Mouse (Mus musculus) midbrain, embryonic 13.5 days (tissue): ENCODE measurements around the gene Gm973. TPM values are rescaled to one million over a fixed set of nuclear protein-coding genes. Genes with fewer than 3 reads are reported as not detected.

ENCODE experiments used
- ATAC-seq: fragments of 200-750 bp; cut with Nextera tagmentation; 2 replicates; pipeline ENCODE4 v1.8.0; 2017; ENCODE audit warnings: mild to moderate bottlenecking, moderate TSS enrichment, moderate library complexity
- H3K27ac ChIP-seq: fragments of 300-500 bp; sonication (generic); 2 replicates; pipeline ENCODE4 v1.5.1; 2015; ENCODE audit warnings: inconsistent platforms, mild to moderate bottlenecking, moderate library complexity
- H3K27me3 ChIP-seq: fragments of 300-500 bp; sonication (generic); 2 replicates; pipeline ENCODE4 v1.6.1; 2015; ENCODE audit warnings: mild to moderate bottlenecking, inconsistent platforms
- H3K36me3 ChIP-seq: fragments of 300-500 bp; sonication (generic); 2 replicates; pipeline ENCODE4 v1.6.1; 2015; ENCODE audit warnings: mild to moderate bottlenecking, inconsistent platforms
- H3K4me1 ChIP-seq: fragments of 300-500 bp; sonication (generic); replicated peaks from 2 replicates; pipeline ENCODE4 v1.6.1; 2015; ENCODE audit warnings: inconsistent platforms
- H3K4me2 ChIP-seq: fragments of 300-500 bp; sonication (generic); replicated peaks from 2 replicates; pipeline ENCODE4 v1.6.1; 2015; ENCODE audit warnings: moderate library complexity, mild to moderate bottlenecking, inconsistent platforms
- H3K4me3 ChIP-seq: fragments of 300-500 bp; sonication (generic); replicated peaks from 2 replicates; pipeline ENCODE4 v1.5.1; 2015; ENCODE audit warnings: mild to moderate bottlenecking, inconsistent platforms
- H3K9ac ChIP-seq: fragments of 300-500 bp; sonication (generic); replicated peaks from 2 replicates; pipeline ENCODE4 v1.6.1; 2015; ENCODE audit warnings: mild to moderate bottlenecking, inconsistent platforms
- H3K9me3 ChIP-seq: fragments of 300-500 bp; sonication (generic); 2 replicates; pipeline ENCODE4 v1.6.1; 2016; ENCODE audit warnings: mild to moderate bottlenecking, inconsistent platforms
- WGBS: fragments of 180-500 bp; shearing (Covaris S2); methylation state at CpG from one replicate; pipeline ENCODE4 v1.1.7; 2015; 5-methylcytosine and 5-hydroxymethylcytosine counted together
- polyA plus RNA-seq: library from polyadenylated mRNA; unstranded; fragments of >200 nt; fragmentation: Nextera tagmentation; extraction: Ambion mirVana; gene quantifications from 2 replicates; pipeline ENCODE4 v1.2.1, GENCODE M21; 2015

The Gm973 gene
- polyA plus RNA-seq, 1 experiment from 2014 or later, result 7.2 TPM

DNA sequence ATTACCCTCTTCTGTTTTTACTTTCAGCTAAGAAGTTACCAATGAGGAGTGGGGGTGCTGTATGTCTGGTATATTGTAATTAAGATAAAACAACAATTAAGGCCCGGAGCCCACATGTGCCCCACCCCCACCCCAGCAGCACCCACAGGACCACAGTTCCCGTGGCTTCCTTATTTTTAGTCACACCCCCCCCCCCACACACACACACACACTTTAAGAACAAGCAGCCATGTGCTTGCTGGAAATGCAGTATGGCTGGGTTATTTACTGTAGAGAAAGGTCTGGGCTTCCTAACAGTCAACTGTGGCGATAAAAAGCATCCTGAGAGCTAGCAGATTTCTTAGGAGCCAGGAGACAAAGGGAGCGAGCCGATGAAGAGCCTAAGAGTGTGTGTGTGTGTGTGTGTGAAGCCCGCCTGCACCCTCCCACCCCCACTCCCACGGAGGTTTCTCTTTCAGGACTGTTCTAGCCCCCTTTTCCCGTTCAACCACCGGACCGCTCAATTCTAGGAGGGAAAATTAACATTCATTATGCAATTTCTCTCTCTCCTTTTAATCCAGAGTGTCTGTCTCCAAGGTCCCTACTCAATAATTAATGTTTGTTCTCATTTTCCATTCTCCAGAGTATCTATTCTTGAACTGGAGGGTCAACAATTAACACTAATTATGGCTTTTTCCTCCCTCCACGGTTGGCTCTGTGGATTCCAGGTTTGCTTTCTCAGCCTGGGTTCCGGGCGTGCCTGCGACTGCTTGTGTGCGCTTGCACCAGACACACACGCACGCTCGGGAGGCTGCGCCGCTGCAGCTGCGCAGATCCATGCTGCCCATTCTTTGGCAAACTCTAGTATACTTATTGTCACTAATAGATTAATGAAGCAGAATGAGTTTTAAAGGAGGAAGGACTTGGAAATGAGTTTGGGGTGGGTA, 58.5 kb downstream of the Gm973 start:
- Histone ChIP-seq H3K36me3 (no peaks in the 10 kb centered on the region), H3K27me3 (no peaks in the 10 kb centered on the region), H3K4me1 (peaks cover 19% of the 10 kb centered on the region), H3K27ac (peak overlapping the region; percentile 81), H3K4me2 (peak overlapping the region; percentile 52), H3K9ac (peak overlapping the region; percentile 58), H3K9me3 (no peaks in the 10 kb centered on the region), H3K4me3 (peak overlapping the region; percentile 27)
- 20% methylated on average over 21 of the region's 21 CpGs for WGBS
- ATAC-seq, result peak; percentile 94

GRCm38 (mm10) chr1:59578770-59579169, 62.7 kb downstream of the Gm973 start:
- Histone ChIP-seq H3K27me3 (peaks cover 4% of the 10 kb centered on the region), H3K9ac (no peak overlapping the region), H3K9me3 (no peaks in the 10 kb centered on the region), H3K4me2 (no peak overlapping the region), H3K27ac (no peak overlapping the region), H3K4me1 (peaks cover 17% of the 10 kb centered on the region), H3K36me3 (no peaks in the 10 kb centered on the region), H3K4me3 (no peak overlapping the region)
- ATAC-seq, result no peak
- WGBS, result 76% methylated on average over 4 of the region's 4 CpGs

DNA sequence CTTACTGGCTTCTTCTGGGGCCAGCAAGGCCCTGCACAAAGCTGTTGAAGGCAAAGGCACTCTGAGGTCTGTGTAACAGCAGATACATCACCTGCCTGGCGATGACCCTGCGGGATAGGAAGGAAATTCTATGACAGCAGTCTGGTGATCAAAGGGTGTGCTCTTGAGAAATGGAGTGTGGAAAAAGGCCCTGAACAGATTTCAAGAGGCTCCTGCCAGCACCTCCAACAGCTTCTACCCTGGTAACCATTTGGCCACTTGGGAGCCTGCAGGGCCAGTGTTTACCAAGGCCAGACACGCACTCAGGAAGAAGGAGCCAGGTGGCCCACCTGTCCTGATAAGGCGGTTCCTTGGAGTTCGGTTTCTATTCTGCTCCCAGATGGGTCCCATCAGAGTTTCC, 63.3 kb downstream of the Gm973 start:
- Histone ChIP-seq H3K4me3 (no peak overlapping the region), H3K27me3 (peaks cover 9% of the 10 kb centered on the region)
- WGBS, result 82% methylated on average over 5 of the region's 5 CpGs

GRCm38 (mm10) chr1:59580131-59580751, 64.2 kb downstream of the Gm973 start:
- Histone ChIP-seq H3K4me2 (no peak overlapping the region), H3K36me3 (no peaks in the 10 kb centered on the region), H3K4me3 (no peak overlapping the region), H3K9ac (no peak overlapping the region), H3K27ac (no peak overlapping the region), H3K27me3 (peaks cover 9% of the 10 kb centered on the region), H3K9me3 (no peaks in the 10 kb centered on the region), H3K4me1 (peaks cover 9% of the 10 kb centered on the region)
- WGBS, result 68% methylated on average over 8 of the region's 8 CpGs
- ATAC-seq, result no peak

More for the DNA sequence above, 63.3 kb downstream of the Gm973 start:
- H3K36me3 ChIP-seq, result no peaks in the 10 kb centered on the region
- peaks cover 11% of the 10 kb centered on the region for H3K4me1 ChIP-seq
- H3K27ac ChIP-seq, result no peak overlapping the region
- H3K9me3 ChIP-seq, result no peaks in the 10 kb centered on the region
- no peak for ATAC-seq
- H3K9ac ChIP-seq, result no peak overlapping the region
- no peak overlapping the region for H3K4me2 ChIP-seq

- no peaks in the 10 kb centered on the region for H3K36me3 ChIP-seq
- H3K9ac ChIP-seq, result no peak overlapping the region
- 92% methylated on average over 3 of the region's 3 CpGs for WGBS
- H3K4me2 ChIP-seq, result no peak overlapping the region
- peaks cover 8% of the 10 kb centered on the region; the same call in 1 of the 2 replicates for H3K4me1 ChIP-seq
- H3K4me3 ChIP-seq, result no peak overlapping the region
- H3K9me3 ChIP-seq, result no peaks in the 10 kb centered on the region
- ATAC-seq, result no peak
- H3K27me3 ChIP-seq, result peaks cover 9% of the 10 kb centered on the region
- no peak overlapping the region for H3K27ac ChIP-seq
Measured at GRCm38 (mm10) chr1:59580880-59581279, 64.8 kb downstream of the Gm973 start.

GRCm38 (mm10) chr1:59584656-59585410, 68.8 kb downstream of the Gm973 start:
- Histone ChIP-seq H3K9ac (no peak overlapping the region), H3K4me3 (no peak overlapping the region), H3K4me1 (peaks cover 8% of the 10 kb centered on the region; the same call in 1 of the 2 replicates), H3K36me3 (no peaks in the 10 kb centered on the region), H3K27me3 (peaks cover 9% of the 10 kb centered on the region), H3K4me2 (peak overlapping the region; percentile 25), H3K9me3 (no peaks in the 10 kb centered on the region), H3K27ac (no peak overlapping the region)
- WGBS, result 7% methylated on average over 18 of the region's 18 CpGs
- peak; percentile 72 for ATAC-seq

- H3K4me1 ChIP-seq, result peaks cover 32% of the 10 kb centered on the region
- no peaks in the 10 kb centered on the region for H3K36me3 ChIP-seq
- no peak overlapping the region for H3K4me3 ChIP-seq
- ATAC-seq, result no peak
- H3K9ac ChIP-seq, result no peak overlapping the region
- no peaks in the 10 kb centered on the region for H3K9me3 ChIP-seq
- peaks cover 27% of the 10 kb centered on the region for H3K27me3 ChIP-seq
- no peak overlapping the region for H3K27ac ChIP-seq
- WGBS, result 88% methylated on average over 1 of the region's 1 CpGs
- no peak overlapping the region for H3K4me2 ChIP-seq
Measured at GRCm38 (mm10) chr1:59589271-59589670, 73.2 kb downstream of the Gm973 start.

GRCm38 (mm10) chr1:59592359-59592758, 76.3 kb downstream of the Gm973 start:
- no peaks in the 10 kb centered on the region for H3K9me3 ChIP-seq
- peak; percentile 58 for ATAC-seq
- peaks cover 24% of the 10 kb centered on the region for H3K4me1 ChIP-seq
- peak overlapping the region; percentile 45 for H3K4me2 ChIP-seq
- H3K9ac ChIP-seq, result no peak overlapping the region
- no peaks in the 10 kb centered on the region for H3K36me3 ChIP-seq
- 1% methylated on average over 10 of the region's 10 CpGs for WGBS
- peaks cover 39% of the 10 kb centered on the region for H3K27me3 ChIP-seq
- peak overlapping the region; percentile 14 for H3K4me3 ChIP-seq
- H3K27ac ChIP-seq, result 0 out of 2 replicates have a peak overlapping the region, but pooled peaks have one; percentile 14

DNA sequence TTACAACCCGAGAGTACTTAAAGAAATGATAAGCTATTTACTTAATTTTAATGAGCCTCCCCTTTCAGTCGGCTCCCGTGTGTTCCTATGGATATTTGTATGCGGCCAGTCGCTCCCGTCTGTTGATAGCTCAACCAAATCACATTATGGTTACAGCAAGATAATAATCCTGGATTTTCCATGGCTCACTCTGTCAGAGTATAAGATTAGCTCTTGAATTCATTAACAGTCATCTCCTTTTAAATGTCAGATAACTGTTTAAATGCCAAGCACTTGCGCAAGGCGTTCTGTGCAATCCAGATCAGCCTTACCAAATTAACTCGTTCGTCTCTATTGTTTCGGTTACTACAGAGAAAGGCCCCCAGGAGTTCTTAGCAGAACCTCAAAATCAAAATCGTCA, 76.8 kb downstream of the Gm973 start:
- Histone ChIP-seq H3K27ac (0 out of 2 replicates have a peak overlapping the region, but pooled peaks have one; percentile 14), H3K4me1 (peaks cover 24% of the 10 kb centered on the region), H3K9ac (no peak overlapping the region), H3K9me3 (no peaks in the 10 kb centered on the region), H3K36me3 (no peaks in the 10 kb centered on the region), H3K4me2 (peak overlapping the region; percentile 45), H3K4me3 (peak overlapping the region; percentile 14), H3K27me3 (peaks cover 39% of the 10 kb centered on the region)
- WGBS, result 7% methylated on average over 12 of the region's 12 CpGs
- ATAC-seq, result peak; percentile 74

DNA sequence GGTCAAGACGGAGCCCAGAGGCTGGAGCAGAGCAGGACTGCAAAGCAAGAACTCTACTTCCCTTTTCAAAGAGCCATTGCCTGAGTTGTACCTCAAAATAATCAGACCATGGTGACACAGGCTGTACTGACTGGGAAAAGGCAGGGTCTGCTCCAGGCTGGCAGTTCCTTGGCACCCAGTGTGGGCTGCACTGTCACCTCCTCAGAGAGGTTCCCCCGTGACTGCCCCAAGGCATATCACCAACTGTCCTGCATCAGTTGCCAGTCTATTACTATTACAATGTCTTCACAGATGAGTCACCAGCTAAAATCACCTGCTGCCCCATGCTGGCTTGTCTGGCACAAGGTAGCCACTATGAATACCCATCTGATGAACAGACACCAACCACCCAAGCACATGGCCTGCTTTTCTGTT, 77.6 kb downstream of the Gm973 start:
- Histone ChIP-seq H3K27me3 (peaks cover 39% of the 10 kb centered on the region), H3K9me3 (no peaks in the 10 kb centered on the region), H3K27ac (0 out of 2 replicates have a peak overlapping the region, but pooled peaks have one; percentile 30), H3K9ac (no peak overlapping the region), H3K4me2 (no peak overlapping the region), H3K4me1 (peaks cover 24% of the 10 kb centered on the region), H3K4me3 (no peak overlapping the region), H3K36me3 (no peaks in the 10 kb centered on the region)
- 57% methylated on average over 2 of the region's 2 CpGs for WGBS
- peak; percentile 24 for ATAC-seq

GRCm38 (mm10) chr1:59594586-59595266, 78.7 kb downstream of the Gm973 start:
- H3K36me3 ChIP-seq, result no peaks in the 10 kb centered on the region
- H3K9ac ChIP-seq, result no peak overlapping the region
- H3K9me3 ChIP-seq, result no peaks in the 10 kb centered on the region
- H3K4me1 ChIP-seq, result peaks cover 24% of the 10 kb centered on the region
- no peak overlapping the region for H3K4me2 ChIP-seq
- H3K27me3 ChIP-seq, result peaks cover 39% of the 10 kb centered on the region
- WGBS, result 90% methylated on average over 11 of the region's 11 CpGs
- ATAC-seq, result no peak
- H3K4me3 ChIP-seq, result no peak overlapping the region
- no peak overlapping the region for H3K27ac ChIP-seq
